Mouse (Mus musculus): ENCODE measurements around the gene Lin7b. TPM values are rescaled to one million over a fixed set of nuclear protein-coding genes. Genes with fewer than 3 reads are reported as not detected.

The Lin7b gene
- polyA plus RNA-seq (2017; shearing (Covaris generic)), result not detected

GRCm38 (mm10) chr7:45370475-45371311 lies at the start of gene Lin7b:
Lin7b (minus strand) TSS chr7:45370583.

GRCm38 (mm10) chr7:45413113-45413863 lies 42.9 kb upstream of the Lin7b start, which contains the start of gene Ntf5:
Ntf5 (plus strand) TSS chr7:45413695.

DNA sequence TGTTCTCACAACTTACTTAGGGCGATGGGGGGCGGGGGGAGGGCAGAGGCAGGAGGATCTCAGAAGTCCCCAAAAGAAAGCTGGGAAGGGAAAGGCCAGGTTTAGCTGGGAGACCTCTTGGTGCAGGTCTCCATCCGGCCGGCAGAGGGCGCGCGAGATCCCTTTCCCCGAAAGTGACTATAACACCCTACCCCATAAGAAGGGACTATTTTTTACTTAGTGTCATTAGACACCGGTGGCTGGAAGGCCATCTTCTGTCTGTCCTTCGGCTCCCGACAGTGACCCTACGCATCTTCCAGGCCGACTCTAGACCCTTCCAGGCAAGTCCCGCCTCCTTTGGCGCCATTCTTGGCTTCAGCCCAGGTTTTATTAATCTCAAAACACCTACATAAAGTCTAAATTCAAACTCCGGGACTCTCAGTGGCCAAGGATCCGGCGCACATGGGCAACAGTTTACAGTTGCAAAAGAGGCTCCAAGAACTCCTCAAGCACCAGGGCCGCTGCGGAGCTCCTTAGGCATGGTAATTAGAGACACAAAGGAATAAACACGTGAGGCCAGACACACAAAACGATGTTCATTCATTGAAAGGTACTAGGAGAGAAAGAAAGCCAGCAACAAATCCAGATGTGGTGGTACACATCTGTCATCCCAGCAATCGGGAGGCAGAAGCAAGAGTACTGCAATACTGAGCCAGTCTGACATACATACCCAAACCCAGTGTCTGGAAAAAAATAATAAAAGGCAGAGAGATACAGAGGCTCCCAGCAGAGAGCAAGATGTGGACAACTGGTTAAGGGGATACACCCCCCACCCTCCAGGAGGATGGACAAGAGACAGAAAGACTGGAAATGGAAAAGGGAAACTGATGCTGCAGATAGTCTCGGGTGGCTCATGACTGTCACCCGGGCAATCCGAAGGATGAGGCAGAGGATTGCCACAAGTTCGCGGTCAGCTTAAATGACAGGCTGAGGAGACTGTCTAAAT lies 35.0 kb upstream of the Lin7b start, which contains the start of gene Kcna7:
Kcna7 (plus strand) TSS at position 563 of the 985 bp plus-strand sequence.

DNA sequence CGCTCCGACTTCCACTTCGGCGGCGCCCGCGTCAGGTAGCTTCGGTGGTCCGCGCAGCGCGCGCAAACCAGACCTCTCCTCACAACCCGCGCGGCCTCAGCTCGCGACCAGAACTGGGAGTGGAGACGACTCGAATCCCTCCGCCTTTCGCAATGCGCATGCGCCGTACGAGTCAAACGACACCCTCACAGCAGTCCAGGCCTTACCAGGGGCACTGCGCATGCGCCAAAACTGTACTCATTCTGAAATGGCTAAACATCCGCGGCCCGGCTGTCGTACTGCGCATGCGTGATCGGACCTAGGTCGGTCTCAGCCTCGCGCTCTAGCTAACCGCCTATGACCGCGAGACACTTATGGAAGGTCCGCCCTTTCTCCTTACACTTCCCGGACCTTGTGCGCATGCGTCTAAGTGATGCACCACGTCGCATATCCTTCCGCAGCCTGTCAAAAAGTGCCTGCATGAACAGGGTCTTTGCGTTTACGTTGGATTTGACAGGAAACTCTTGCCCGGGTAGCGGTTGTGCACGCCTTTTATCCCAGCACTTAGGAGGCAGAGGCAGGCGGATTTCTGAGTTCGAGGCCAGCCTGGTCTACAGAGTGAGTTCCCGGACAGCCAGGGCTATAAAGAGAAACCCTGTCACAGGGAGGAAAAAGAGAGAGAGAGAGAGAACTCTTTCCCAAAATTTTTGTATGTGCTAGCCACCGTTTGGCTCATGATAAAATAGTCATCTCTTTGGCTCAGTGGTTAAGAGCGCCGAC lies 25.4 kb upstream of the Lin7b start, which contains the start of gene Snrnp70:
Snrnp70 (minus strand) TSS at position 165 of the 759 bp plus-strand sequence.

GRCm38 (mm10) chr7:45366652-45367019 lies 3.7 kb downstream of the Lin7b start, which contains the start of gene Ppfia3:
Ppfia3 (minus strand) TSS chr7:45367019.

DNA sequence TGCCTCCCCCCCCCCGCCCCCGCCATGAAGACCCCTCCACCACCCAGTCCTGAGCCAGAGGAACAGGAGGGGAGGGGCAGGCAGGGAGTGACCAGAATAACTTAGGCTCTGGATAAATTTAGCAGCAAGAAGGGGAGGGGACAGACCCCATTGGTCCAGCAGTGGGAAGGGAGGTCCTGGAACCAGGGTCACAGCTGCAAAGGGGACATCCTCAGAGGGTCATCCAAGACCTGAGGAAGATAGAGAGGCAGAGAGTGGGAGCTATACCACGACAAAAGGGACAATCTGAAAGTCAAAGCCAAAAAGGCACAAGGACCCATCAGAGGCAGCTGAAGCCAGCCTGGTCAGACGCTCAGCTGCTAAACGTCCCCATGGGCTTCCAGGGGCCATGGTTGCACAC lies 35.3 kb downstream of the Lin7b start, which contains the start of gene Hrc:
Hrc (plus strand) TSS at position 235 of the 400 bp plus-strand sequence.

DNA sequence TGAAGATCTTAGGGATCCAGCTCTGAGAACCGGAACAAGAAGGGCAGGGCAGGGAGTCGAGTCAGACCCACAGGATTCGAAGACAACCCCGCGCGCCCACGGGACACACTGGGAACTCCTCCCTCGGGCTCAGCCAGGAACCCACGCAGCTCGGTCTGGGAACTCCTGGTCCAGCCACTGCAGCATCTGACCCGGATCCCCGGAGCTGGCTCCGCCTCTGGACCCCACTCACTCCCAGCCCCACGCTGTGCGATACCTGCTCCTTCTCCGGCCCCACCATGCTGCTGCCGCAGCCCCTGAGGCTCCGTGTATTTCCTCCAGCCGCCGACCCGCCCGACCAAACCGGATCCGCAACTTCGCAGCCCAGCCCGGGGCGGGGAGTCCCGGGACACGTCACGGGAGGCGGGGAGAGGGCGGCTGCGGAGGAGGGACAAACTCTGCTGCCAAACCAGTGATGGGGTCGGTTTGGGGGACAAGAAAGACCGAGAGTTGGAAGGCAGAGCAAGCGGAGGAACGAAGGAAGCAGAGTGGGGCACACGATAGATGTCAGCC lies 36.9 kb downstream of the Lin7b start, which contains the start of gene Trpm4:
Trpm4 (minus strand) TSS at position 350 of the 552 bp plus-strand sequence.

Other genes with a start within 250 kb of the Lin7b start
- gene Rps11, start 246.1 kb downstream of the Lin7b start, polyA plus RNA-seq (2017; shearing (Covaris generic)), result 2,486 TPM
- 2,118 TPM for gene Rpl13a, start 241.8 kb downstream of the Lin7b start, polyA plus RNA-seq (2017; shearing (Covaris generic))
- gene Gm45713, start 234.4 kb downstream of the Lin7b start, polyA plus RNA-seq (2017; shearing (Covaris generic)), result not detected
- gene Flt3l, start 234.2 kb downstream of the Lin7b start, polyA plus RNA-seq (2017; shearing (Covaris generic)), result 225 TPM
- 59.5 TPM for gene Pih1d1, start 216.3 kb downstream of the Lin7b start, polyA plus RNA-seq (2017; shearing (Covaris generic))
- 70.8 TPM for gene Aldh16a1, start 216.0 kb downstream of the Lin7b start, polyA plus RNA-seq (2017; shearing (Covaris generic))
- gene Slc17a7, start 206.6 kb downstream of the Lin7b start, polyA plus RNA-seq (2017; shearing (Covaris generic)), result not detected
- gene Gfy, start 191.0 kb downstream of the Lin7b start, polyA plus RNA-seq (2017; shearing (Covaris generic)), result not detected
- gene Pth2, start 189.6 kb downstream of the Lin7b start, polyA plus RNA-seq (2017; shearing (Covaris generic)), result not detected
- 0.26 TPM for gene Ccdc155, start 165.7 kb downstream of the Lin7b start, polyA plus RNA-seq (2017; shearing (Covaris generic))
- 23.5 TPM for gene Dkkl1, start 158.4 kb downstream of the Lin7b start, polyA plus RNA-seq (2017; shearing (Covaris generic))
- 1.8 TPM for gene Tead2, start 154.8 kb downstream of the Lin7b start, polyA plus RNA-seq (2017; shearing (Covaris generic))
- 675 TPM for gene Cd37, start 131.5 kb downstream of the Lin7b start, polyA plus RNA-seq (2017; shearing (Covaris generic))
- gene Slc6a16, start 129.5 kb downstream of the Lin7b start, polyA plus RNA-seq (2017; shearing (Covaris generic)), result not detected
- not detected for gene Slc6a21, start 93.1 kb downstream of the Lin7b start, polyA plus RNA-seq (2017; shearing (Covaris generic))
- 22.4 TPM for gene Trpm4, start 36.8 kb downstream of the Lin7b start, polyA plus RNA-seq (2017; shearing (Covaris generic))
- gene Hrc, start 35.3 kb downstream of the Lin7b start, polyA plus RNA-seq (2017; shearing (Covaris generic)), result not detected
- gene Ppfia3, start 3.6 kb downstream of the Lin7b start, polyA plus RNA-seq (2017; shearing (Covaris generic)), result not detected
- gene Snrnp70, start 25.2 kb upstream of the Lin7b start, polyA plus RNA-seq (2017; shearing (Covaris generic)), result 227 TPM
- not detected for gene Kcna7, start 35.1 kb upstream of the Lin7b start, polyA plus RNA-seq (2017; shearing (Covaris generic))
- 0.78 TPM for gene Ntf5, start 43.1 kb upstream of the Lin7b start, polyA plus RNA-seq (2017; shearing (Covaris generic))
- gene Lhb, start 50.2 kb upstream of the Lin7b start, polyA plus RNA-seq (2017; shearing (Covaris generic)), result not detected
- 18.4 TPM for gene Gys1, start 64.3 kb upstream of the Lin7b start, polyA plus RNA-seq (2017; shearing (Covaris generic))
- 64.0 TPM for gene Ruvbl2, start 67.5 kb upstream of the Lin7b start, polyA plus RNA-seq (2017; shearing (Covaris generic))
- 2,222 TPM for gene Ftl1, start 89.3 kb upstream of the Lin7b start, polyA plus RNA-seq (2017; shearing (Covaris generic))
- gene Bax, start 96.3 kb upstream of the Lin7b start, polyA plus RNA-seq (2017; shearing (Covaris generic)), result 253 TPM
- 1.0 TPM for gene Tulp2, start 111.3 kb upstream of the Lin7b start, polyA plus RNA-seq (2017; shearing (Covaris generic))
- not detected for gene Gm45808, start 116.2 kb upstream of the Lin7b start, polyA plus RNA-seq (2017; shearing (Covaris generic))
- 0.95 TPM for gene Dhdh, start 118.2 kb upstream of the Lin7b start, polyA plus RNA-seq (2017; shearing (Covaris generic))
- 310 TPM for gene Nucb1, start 139.8 kb upstream of the Lin7b start, polyA plus RNA-seq (2017; shearing (Covaris generic))
- 57.1 TPM for gene Ppp1r15a, start 155.7 kb upstream of the Lin7b start, polyA plus RNA-seq (2017; shearing (Covaris generic))
- gene Plekha4, start 155.7 kb upstream of the Lin7b start, polyA plus RNA-seq (2017; shearing (Covaris generic)), result 0.71 TPM
- gene Hsd17b14, start 184.3 kb upstream of the Lin7b start, polyA plus RNA-seq (2017; shearing (Covaris generic)), result 1.6 TPM
- 68.4 TPM for gene Bcat2, start 199.6 kb upstream of the Lin7b start, polyA plus RNA-seq (2017; shearing (Covaris generic))
- not detected for gene Fgf21, start 244.9 kb upstream of the Lin7b start, polyA plus RNA-seq (2017; shearing (Covaris generic))
- gene Fut1, start 246.7 kb upstream of the Lin7b start, polyA plus RNA-seq (2017; shearing (Covaris generic)), result not detected